Mouse (Mus musculus) spleen, adult 10 weeks (tissue): ENCODE measurements around the gene Slc7a15. TPM values are rescaled to one million over a fixed set of nuclear protein-coding genes. Genes with fewer than 3 reads are reported as not detected.

ENCODE experiments used
- polyA plus RNA-seq: library from polyadenylated mRNA; stranded (reverse); fragments of 350-450 nt; fragmentation: Illumina TruSeq; extraction: RNeasy Lipid Tissue Mini Kit (QIAGEN cat#74804); gene quantifications from one replicate; pipeline ENCODE4 v1.2.3, GENCODE M21; 2015; ENCODE audit warnings: low replicate concordance; ENCODE audit not compliant: insufficient read depth

Gene Slc7a15
- polyA plus RNA-seq: not detected

DNA sequence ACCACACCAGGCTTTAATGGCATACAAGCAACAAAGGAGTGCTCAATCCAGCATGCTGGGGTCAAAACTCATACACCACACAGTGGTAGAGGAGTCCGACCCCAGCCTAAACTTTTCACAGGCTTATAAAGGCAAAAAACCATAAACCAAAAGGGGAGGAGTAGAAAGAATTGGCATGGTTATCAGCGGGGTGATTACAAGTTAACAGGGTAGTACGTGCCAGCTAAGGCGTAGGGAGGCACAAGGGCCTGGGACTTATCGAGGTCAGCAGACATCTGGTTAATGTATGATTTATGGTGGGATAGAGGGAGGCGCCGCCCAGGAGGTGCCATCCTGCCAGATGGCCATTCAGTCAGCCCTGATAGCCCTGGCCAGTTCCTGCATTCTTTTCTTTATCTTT, at the start of gene Slc7a15:
TSS of gene Slc7a15 (minus strand) at position 101 of the 400 bp plus-strand sequence.

DNA sequence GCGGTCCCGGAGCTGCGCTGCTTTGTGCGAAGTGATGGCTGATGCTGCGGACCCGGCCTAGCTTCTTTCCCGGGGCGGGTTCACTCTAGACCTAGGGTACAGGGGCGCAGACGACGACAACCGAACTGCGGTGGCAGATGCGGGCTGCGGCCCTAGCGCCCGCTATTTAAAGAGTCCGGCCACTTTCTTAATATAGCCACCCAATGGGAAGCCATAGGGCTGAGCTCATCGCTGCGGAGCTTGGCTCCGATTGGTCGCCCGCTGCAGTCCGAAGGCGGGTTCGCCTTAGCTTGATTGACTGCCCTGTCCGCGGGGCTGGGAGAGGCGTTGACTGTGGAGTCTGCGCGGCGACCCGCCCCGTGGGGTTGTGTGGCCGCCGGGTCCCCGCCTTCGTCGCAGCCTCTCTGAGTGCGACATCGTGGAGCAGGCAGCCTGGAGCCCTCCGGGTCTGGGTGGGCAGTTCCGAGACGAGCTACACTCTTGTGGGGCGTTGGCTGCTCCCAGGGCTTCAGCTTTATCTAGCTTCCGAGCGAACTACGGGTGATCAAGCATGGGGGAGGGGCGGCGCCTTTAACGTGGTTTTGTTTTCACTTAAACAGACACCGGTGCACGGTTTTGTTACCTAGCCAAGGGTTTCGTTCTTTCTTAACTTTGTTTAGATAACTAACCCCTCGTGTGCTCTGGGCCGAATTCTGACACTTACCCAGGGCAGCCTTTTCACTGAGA, 98.8 kb downstream of the Slc7a15 start, which contains the start of gene Rhob:
TSS of gene Rhob (minus strand) at position 139 of the 726 bp plus-strand sequence.

Other genes starting within 250 kb of the Slc7a15 start
- 33.9 TPM for gene Rhob, start 99.1 kb downstream of the Slc7a15 start, polyA plus RNA-seq
- gene Pum2, start 75.1 kb upstream of the Slc7a15 start, polyA plus RNA-seq: 188 TPM
- 4.2 TPM for gene Sdc1, start 172.3 kb upstream of the Slc7a15 start, polyA plus RNA-seq